Mouse (Mus musculus) stomach, embryonic 14.5 days (tissue): ENCODE data around the gene Spocd1. TPM values are rescaled to one million over a fixed set of nuclear protein-coding genes. Genes with fewer than 3 reads are reported as not detected.

Experiments
- ATAC-seq: fragments of 200-750 bp; cut with Nextera tagmentation; 2 replicates; pipeline ENCODE4 v1.8.0; 2017; ENCODE audit warnings: low read depth, moderate TSS enrichment; ENCODE audit not compliant: insufficient number of reproducible peaks, insufficient read depth, low FRiP score
- H3K27ac ChIP-seq: fragments of 300-500 bp; sonication (generic); 2 replicates; pipeline ENCODE4 v1.5.1; 2014; ENCODE audit warnings: mild to moderate bottlenecking, low read length, moderate library complexity, mixed read lengths
- H3K27me3 ChIP-seq: fragments of 300-500 bp; sonication (generic); 2 replicates; pipeline ENCODE4 v1.6.1; 2014; ENCODE audit warnings: low read length, control low read depth, mixed read lengths; ENCODE audit not compliant: control insufficient read depth, insufficient read depth
- H3K36me3 ChIP-seq: fragments of 300-500 bp; sonication (generic); 2 replicates; pipeline ENCODE4 v1.6.1; 2014; ENCODE audit warnings: mild to moderate bottlenecking, control low read depth, low read length, moderate library complexity, mixed read lengths; ENCODE audit not compliant: control insufficient read depth, insufficient read depth
- H3K4me1 ChIP-seq: fragments of 300-500 bp; sonication (generic); 2 replicates; pipeline ENCODE4 v1.6.1; 2014; ENCODE audit warnings: low read length, control low read depth, mixed read lengths; ENCODE audit not compliant: control insufficient read depth, insufficient read depth
- H3K4me2 ChIP-seq: fragments of 300-500 bp; sonication (generic); replicated peaks from 2 replicates; pipeline ENCODE4 v1.6.1; 2014; ENCODE audit warnings: low read depth, low read length, control low read depth
- H3K4me3 ChIP-seq: fragments of 300-500 bp; sonication (generic); 2 replicates; pipeline ENCODE4 v1.5.1; 2014; ENCODE audit warnings: low read depth, low read length, control low read depth
- H3K9ac ChIP-seq: fragments of 300-500 bp; sonication (generic); replicated peaks from 2 replicates; pipeline ENCODE4 v1.6.1; 2014; ENCODE audit warnings: low read depth, mild to moderate bottlenecking, control low read depth, low read length, moderate library complexity, mixed read lengths
- H3K9me3 ChIP-seq: fragments of 300-500 bp; sonication (generic); 2 replicates; pipeline ENCODE4 v1.6.1; 2016; ENCODE audit warnings: low read depth, low read length, control low read depth; ENCODE audit not compliant: control insufficient read depth
- WGBS: fragments of 180-500 bp; shearing (Covaris S2); extraction: QIAGEN DNeasy Blood & Tissue Kit; methylation state at CpG from one replicate; pipeline ENCODE4 v1.1.7; 2014; 5-methylcytosine and 5-hydroxymethylcytosine counted together
- polyA plus RNA-seq: library from polyadenylated mRNA; unstranded; fragments of >200 nt; fragmentation: Nextera tagmentation; extraction: Ambion mirVana; gene quantifications from 2 replicates; pipeline ENCODE4 v1.2.1, GENCODE M21; 2014

Gene Spocd1
- polyA plus RNA-seq, 1 experiment from 2014 or later, result not detected

- ATAC-seq, result no peak
These were observed 23.3 kb downstream of the Spocd1 start for GRCm38 (mm10) chr4:129952241-129952810.

GRCm38 (mm10) chr4:129954527-129954926 is 25.5 kb downstream of the Spocd1 start:
- ATAC-seq, result no peak
- H3K9ac ChIP-seq, result no peak overlapping the region
- no peaks in the 10 kb centered on the region for H3K27me3 ChIP-seq
- no peaks in the 10 kb centered on the region for H3K36me3 ChIP-seq
- 60% methylated on average over 2 of the region's 2 CpGs for WGBS
- no peak overlapping the region for H3K4me2 ChIP-seq
- no peaks in the 10 kb centered on the region for H3K4me1 ChIP-seq
- no peaks in the 10 kb centered on the region for H3K9me3 ChIP-seq
- H3K4me3 ChIP-seq, result no peak overlapping the region
- no peak overlapping the region for H3K27ac ChIP-seq

More at GRCm38 (mm10) chr4:129952241-129952810, 23.3 kb downstream of the Spocd1 start:
- Histone ChIP-seq H3K27ac (no peak overlapping the region), H3K36me3 (no peaks in the 10 kb centered on the region), H3K9me3 (no peaks in the 10 kb centered on the region), H3K4me2 (no peak overlapping the region), H3K4me3 (no peak overlapping the region), H3K27me3 (no peaks in the 10 kb centered on the region), H3K4me1 (no peaks in the 10 kb centered on the region), H3K9ac (no peak overlapping the region)
- 67% methylated on average over 5 of the region's 5 CpGs for WGBS

GRCm38 (mm10) chr4:129960180-129960944 is 31.3 kb downstream of the Spocd1 start:
- Histone ChIP-seq H3K4me3 (peak overlapping the region; percentile 32), H3K27ac (no peak overlapping the region), H3K36me3 (no peaks in the 10 kb centered on the region), H3K9me3 (no peaks in the 10 kb centered on the region), H3K4me2 (peak overlapping the region; percentile 77), H3K27me3 (no peaks in the 10 kb centered on the region), H3K9ac (no peak overlapping the region; the same call in 1 of the 2 replicates), H3K4me1 (peaks cover 4% of the 10 kb centered on the region; the same call in 1 of the 2 replicates)
- WGBS, result 2% methylated on average over 37 of the region's 37 CpGs
- ATAC-seq, result peak; percentile 69; the same call in 1 of the 2 replicates

- Histone ChIP-seq H3K27ac (no peak overlapping the region), H3K9me3 (no peaks in the 10 kb centered on the region), H3K4me3 (no peak overlapping the region), H3K4me2 (no peak overlapping the region), H3K4me1 (peaks cover 8% of the 10 kb centered on the region; the same call in 1 of the 2 replicates), H3K27me3 (no peaks in the 10 kb centered on the region), H3K9ac (no peak overlapping the region), H3K36me3 (no peaks in the 10 kb centered on the region)
- ATAC-seq, result no peak
- WGBS, result 53% methylated on average over 11 of the region's 11 CpGs
These were observed 36.2 kb downstream of the Spocd1 start for GRCm38 (mm10) chr4:129965294-129965693.

- H3K4me2 ChIP-seq, result no peak overlapping the region
- H3K4me1 ChIP-seq, result peaks cover 8% of the 10 kb centered on the region; the same call in 1 of the 2 replicates
- H3K4me3 ChIP-seq, result no peak overlapping the region
- WGBS, result 48% methylated on average over 10 of the region's 10 CpGs
- H3K27ac ChIP-seq, result no peak overlapping the region
- no peaks in the 10 kb centered on the region for H3K36me3 ChIP-seq
- no peaks in the 10 kb centered on the region for H3K27me3 ChIP-seq
- no peak overlapping the region for H3K9ac ChIP-seq
- no peak for ATAC-seq
- no peaks in the 10 kb centered on the region for H3K9me3 ChIP-seq
These were observed 37.2 kb downstream of the Spocd1 start for GRCm38 (mm10) chr4:129966201-129966600.

GRCm38 (mm10) chr4:129967024-129968014 is 38.3 kb downstream of the Spocd1 start:
- no peaks in the 10 kb centered on the region for H3K36me3 ChIP-seq
- H3K9ac ChIP-seq, result no peak overlapping the region
- no peaks in the 10 kb centered on the region for H3K27me3 ChIP-seq
- H3K27ac ChIP-seq, result no peak overlapping the region
- ATAC-seq, result no peak
- H3K4me1 ChIP-seq, result peaks cover 8% of the 10 kb centered on the region; the same call in 1 of the 2 replicates
- H3K9me3 ChIP-seq, result no peaks in the 10 kb centered on the region
- no peak overlapping the region for H3K4me2 ChIP-seq
- WGBS, result 44% methylated on average over 13 of the region's 13 CpGs
- no peak overlapping the region for H3K4me3 ChIP-seq

- no peaks in the 10 kb centered on the region for H3K36me3 ChIP-seq
- no peaks in the 10 kb centered on the region for H3K27me3 ChIP-seq
- 54% methylated on average over 8 of the region's 8 CpGs for WGBS
- H3K27ac ChIP-seq, result no peak overlapping the region
- H3K9me3 ChIP-seq, result no peaks in the 10 kb centered on the region
- H3K9ac ChIP-seq, result no peak overlapping the region
- H3K4me1 ChIP-seq, result peaks cover 8% of the 10 kb centered on the region; the same call in 1 of the 2 replicates
- H3K4me3 ChIP-seq, result no peak overlapping the region
- ATAC-seq, result no peak
- no peak overlapping the region for H3K4me2 ChIP-seq
These were observed 41.1 kb downstream of the Spocd1 start for GRCm38 (mm10) chr4:129970168-129970567.

- 79% methylated on average over 11 of the region's 11 CpGs for WGBS
- H3K4me3 ChIP-seq, result no peak overlapping the region
These were observed 41.8 kb downstream of the Spocd1 start for GRCm38 (mm10) chr4:129970861-129971260.

More at GRCm38 (mm10) chr4:129970861-129971260, 41.8 kb downstream of the Spocd1 start:
- Histone ChIP-seq H3K27me3 (no peaks in the 10 kb centered on the region), H3K9me3 (no peaks in the 10 kb centered on the region), H3K4me2 (no peak overlapping the region), H3K36me3 (no peaks in the 10 kb centered on the region), H3K27ac (no peak overlapping the region), H3K9ac (no peak overlapping the region), H3K4me1 (peaks cover 8% of the 10 kb centered on the region; the same call in 1 of the 2 replicates)
- ATAC-seq, result no peak
